Mouse (Mus musculus): ENCODE measurements around the gene Serpinf1. TPM values are rescaled to one million over a fixed set of nuclear protein-coding genes. Genes with fewer than 3 reads are reported as not detected.

Serpinf1 gene
- total and polyA plus RNA-seq, 2 experiments from 2014 or later, result 34.3 to 92.0 TPM

DNA sequence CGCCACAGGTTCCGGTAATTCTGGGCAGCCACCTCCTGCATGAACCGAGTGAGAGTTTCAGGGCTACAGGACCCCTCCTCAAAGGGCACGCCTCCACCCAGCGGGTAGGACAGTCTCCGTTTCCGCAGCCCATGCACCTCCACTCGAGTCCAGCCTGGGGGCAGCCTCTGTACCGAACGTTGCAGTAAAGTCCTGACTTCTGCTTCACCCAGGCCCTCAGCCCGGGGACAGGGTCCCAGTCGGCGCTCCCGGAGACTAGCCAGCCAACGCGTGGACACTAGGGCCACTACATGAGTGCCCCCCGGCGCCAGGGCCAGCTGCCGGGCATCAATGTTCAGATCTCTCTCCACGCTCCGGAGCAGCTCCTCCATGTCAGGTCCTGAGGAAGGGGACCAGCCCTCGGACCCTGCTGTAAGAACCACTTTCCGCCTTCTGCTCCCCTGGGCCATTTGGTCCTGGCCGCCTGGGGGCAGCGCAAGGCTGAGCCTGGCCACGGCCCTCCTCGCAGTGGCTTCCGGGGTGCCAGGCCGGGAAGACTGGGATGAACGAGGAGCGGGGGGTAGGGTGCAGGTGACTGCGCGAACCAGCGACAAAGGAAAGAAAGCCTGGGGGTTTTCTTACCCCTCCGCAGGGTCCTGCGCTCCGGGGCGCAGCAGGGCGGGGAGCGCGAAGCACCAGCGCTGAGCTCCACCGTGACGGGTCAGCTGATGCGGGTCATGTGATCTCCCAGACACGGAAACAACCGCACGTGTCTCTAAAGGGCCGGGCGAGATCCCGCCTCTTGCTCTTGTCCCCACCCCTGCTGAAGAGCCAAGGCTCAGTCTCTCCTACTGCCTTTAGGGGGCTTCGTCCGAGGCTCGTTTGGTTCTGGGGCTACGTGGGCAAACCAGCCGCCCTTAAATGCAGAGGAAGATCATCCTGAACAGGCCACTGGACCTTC is 31.8 kb upstream of the Serpinf1 start, which contains the start of gene Wdr81:
Gene Wdr81 (minus strand): TSS at position 727 of the 940 bp plus-strand sequence.
- TF ChIP-seq CTCF (IDR thresholded peaks at IDR 0.05), result peak; percentile 51
- peak within 1 kb of the TSS; percentile 75 for H3K9ac ChIP-seq (replicated peaks; ENCODE audit: low read length, poor library complexity, severe bottlenecking)

DNA sequence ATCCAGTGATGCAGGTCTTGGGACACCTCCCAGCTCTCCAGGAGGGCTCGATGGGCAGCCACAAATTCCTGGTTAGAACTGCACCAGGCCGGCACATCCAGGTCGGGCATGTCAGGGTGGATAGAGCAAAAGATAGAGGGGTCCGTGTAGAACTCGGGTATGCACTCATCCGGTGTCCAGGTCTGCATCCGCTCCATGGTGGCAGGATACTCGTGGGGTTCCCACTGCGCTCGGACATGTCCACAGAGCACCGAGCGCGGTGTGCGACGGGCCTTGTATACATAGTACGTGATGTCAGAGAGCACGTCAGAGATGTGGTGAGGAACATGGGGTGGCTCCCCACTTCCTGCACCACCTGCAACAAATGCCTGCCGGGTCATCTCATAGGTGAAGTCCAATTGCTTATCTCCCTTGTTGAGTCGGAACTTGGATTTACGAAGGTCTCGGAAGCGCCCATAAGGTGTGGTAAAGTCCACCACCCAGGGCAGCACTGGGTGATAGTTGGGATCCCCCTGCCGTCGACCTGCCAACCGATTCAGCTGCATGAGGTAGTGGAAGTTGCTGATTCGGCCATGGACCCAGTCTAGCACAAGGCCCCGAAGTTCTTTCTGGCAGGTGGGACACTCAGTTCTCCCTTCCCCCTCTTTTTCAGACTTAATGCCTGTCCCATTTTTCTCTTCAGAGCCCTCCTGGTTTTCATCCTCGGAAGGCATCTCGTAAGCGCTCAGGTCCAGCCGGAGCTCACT is 30.5 kb upstream of the Serpinf1 start:
- Histone ChIP-seq H3K9me3 (ENCODE audit: low read length) (no peaks in the 10 kb centered on the region), H3K4me1 (ENCODE audit: insufficient read depth, low read length) (peaks cover 13% of the 10 kb centered on the region; the same call in 1 of the 2 replicates), H3K9ac (replicated peaks; ENCODE audit: low read length, poor library complexity, severe bottlenecking) (no peak overlapping the region), H3K36me3 (ENCODE audit: insufficient read depth, low read length) (peaks cover 14% of the 10 kb centered on the region), H3K27ac (ENCODE audit: low read depth, low read length) (no peak overlapping the region), H3K4me2 (ENCODE audit: low read depth, low read length, poor library complexity, severe bottlenecking) (peak overlapping the region; percentile 100; the same call in 1 of the 2 replicates), H3K27me3 (ENCODE audit: insufficient read depth, low read length) (no peaks in the 10 kb centered on the region), H3K4me3 (ENCODE audit: low read depth, low read length) (peak overlapping the region; percentile 73; the same call in 1 of the 2 replicates)
- no peak for DNase-seq (ENCODE audit: low spot score)
- ATAC-seq (ENCODE audit: low FRiP score), result no peak
- WGBS, result 94% methylated on average over 31 of the region's 31 CpGs
- no peak for TF ChIP-seq CTCF (IDR thresholded peaks at IDR 0.05)

More for the DNA sequence above, 31.8 kb upstream of the Serpinf1 start, which contains the start of gene Wdr81:
- H3K27me3 ChIP-seq (ENCODE audit: insufficient read depth, low read length), result no peaks in the 10 kb centered on the region
- peak; percentile 91 for ATAC-seq (ENCODE audit: low FRiP score)
- H3K9me3 ChIP-seq (ENCODE audit: low read length), result no peaks in the 10 kb centered on the region
- peaks cover 13% of the 10 kb centered on the region; the same call in 1 of the 2 replicates for H3K4me1 ChIP-seq (ENCODE audit: insufficient read depth, low read length)
- peak within 1 kb of the TSS; percentile 73 for H3K4me3 ChIP-seq (ENCODE audit: low read depth, low read length)
- peak within 1 kb of the TSS; percentile 34 for H3K27ac ChIP-seq (ENCODE audit: low read depth, low read length)
- peaks cover 4% of the 10 kb centered on the region for H3K36me3 ChIP-seq (ENCODE audit: insufficient read depth, low read length)
- 3% methylated on average over 54 of the region's 56 CpGs for WGBS
- DNase-seq (ENCODE audit: low spot score), result peak; percentile 94
- H3K4me2 ChIP-seq (ENCODE audit: low read depth, low read length, poor library complexity, severe bottlenecking), result peak within 1 kb of the TSS; percentile 100

DNA sequence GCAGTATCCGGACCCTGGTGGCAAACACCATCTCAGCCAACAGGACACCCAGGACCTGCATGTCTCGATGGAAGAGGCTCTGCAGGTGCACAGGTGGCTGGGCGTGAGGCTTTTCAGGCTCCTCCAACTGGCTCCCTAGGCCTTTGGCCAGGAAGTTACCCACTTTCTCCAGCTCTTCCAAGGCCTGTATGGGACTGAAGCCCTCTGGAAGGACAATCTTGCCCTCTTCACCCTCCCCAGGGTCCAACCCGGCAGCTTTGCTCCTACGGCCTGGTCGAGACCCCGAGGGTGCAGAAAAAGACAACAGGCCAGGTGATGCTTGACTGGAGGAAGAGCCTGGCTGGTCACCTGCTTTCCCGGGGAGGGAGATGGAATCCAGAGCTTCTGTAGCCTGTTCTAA is 29.6 kb upstream of the Serpinf1 start:
- ATAC-seq (ENCODE audit: low FRiP score) (no peak), DNase-seq (ENCODE audit: low spot score) (no peak)
- TF ChIP-seq CTCF (IDR thresholded peaks at IDR 0.05), result no peak

DNA sequence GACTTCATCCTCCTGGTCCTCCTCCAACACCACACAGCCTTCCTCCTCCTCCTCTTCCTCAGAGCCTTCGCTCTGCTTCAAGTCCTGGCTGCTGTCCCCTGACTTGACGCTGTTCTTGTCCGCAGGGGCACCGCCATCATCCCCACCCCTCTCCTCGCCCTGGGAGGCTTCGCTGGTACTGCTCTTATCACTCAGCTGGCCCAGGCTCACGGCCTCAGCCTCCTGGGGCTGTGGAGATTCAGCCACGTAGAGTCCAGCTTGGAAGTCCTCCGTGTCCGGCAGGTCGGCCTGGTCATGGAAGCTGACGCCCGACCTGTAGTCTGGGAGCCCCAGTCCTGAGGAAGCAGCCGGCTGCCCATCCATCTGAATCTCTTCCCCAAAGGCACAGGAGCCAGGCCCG is 28.4 kb upstream of the Serpinf1 start:
- Histone ChIP-seq H3K9ac (replicated peaks; ENCODE audit: low read length, poor library complexity, severe bottlenecking) (no peak overlapping the region), H3K4me3 (ENCODE audit: low read depth, low read length) (no peak overlapping the region), H3K27ac (ENCODE audit: low read depth, low read length) (no peak overlapping the region), H3K27me3 (ENCODE audit: insufficient read depth, low read length) (no peaks in the 10 kb centered on the region), H3K9me3 (ENCODE audit: low read length) (no peaks in the 10 kb centered on the region), H3K4me2 (ENCODE audit: low read depth, low read length, poor library complexity, severe bottlenecking) (no peak overlapping the region), H3K4me1 (ENCODE audit: insufficient read depth, low read length) (peaks cover 13% of the 10 kb centered on the region; the same call in 1 of the 2 replicates), H3K36me3 (ENCODE audit: insufficient read depth, low read length) (peaks cover 27% of the 10 kb centered on the region)
- 88% methylated on average over 15 of the region's 15 CpGs for WGBS
- TF ChIP-seq CTCF (IDR thresholded peaks at IDR 0.05), result no peak
- no peak for ATAC-seq (ENCODE audit: low FRiP score)
- DNase-seq (ENCODE audit: low spot score), result no peak

More for the DNA sequence above, 29.6 kb upstream of the Serpinf1 start:
- 93% methylated on average over 8 of the region's 8 CpGs for WGBS
- Histone ChIP-seq H3K9ac (replicated peaks; ENCODE audit: low read length, poor library complexity, severe bottlenecking) (no peak overlapping the region), H3K4me3 (ENCODE audit: low read depth, low read length) (no peak overlapping the region), H3K27ac (ENCODE audit: low read depth, low read length) (no peak overlapping the region), H3K36me3 (ENCODE audit: insufficient read depth, low read length) (peaks cover 22% of the 10 kb centered on the region), H3K4me1 (ENCODE audit: insufficient read depth, low read length) (peaks cover 13% of the 10 kb centered on the region; the same call in 1 of the 2 replicates), H3K4me2 (ENCODE audit: low read depth, low read length, poor library complexity, severe bottlenecking) (no peak overlapping the region), H3K9me3 (ENCODE audit: low read length) (no peaks in the 10 kb centered on the region), H3K27me3 (ENCODE audit: insufficient read depth, low read length) (no peaks in the 10 kb centered on the region)

DNA sequence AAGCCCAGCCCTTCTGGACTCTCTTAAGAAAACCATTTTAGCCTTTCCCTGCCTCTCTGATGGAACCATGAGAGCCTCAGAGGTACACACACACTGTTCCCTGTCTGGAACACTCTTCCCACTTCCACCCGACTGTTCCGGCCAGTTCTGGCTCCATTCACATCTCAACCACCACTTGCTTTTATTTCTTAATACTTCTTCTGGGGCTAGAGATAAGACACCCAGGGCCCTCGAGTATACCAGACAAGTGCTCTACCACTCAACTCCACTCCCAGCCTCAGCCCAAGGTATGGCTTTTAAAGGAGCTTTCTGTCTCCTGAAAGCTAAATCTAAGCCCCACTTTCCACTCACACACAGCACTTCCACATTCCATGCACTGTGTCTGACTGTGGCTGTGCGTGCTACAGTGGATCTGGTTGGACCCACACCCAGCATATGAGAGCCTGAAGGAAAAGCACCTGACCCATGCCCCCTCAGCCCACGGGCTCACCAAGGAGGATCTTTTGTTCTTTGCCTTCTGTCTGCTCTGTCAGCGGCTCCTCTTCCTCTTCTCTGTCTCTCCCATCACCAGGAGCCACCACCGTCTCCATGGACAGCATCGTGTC is 27.9 kb upstream of the Serpinf1 start:
- Histone ChIP-seq H3K4me1 (ENCODE audit: insufficient read depth, low read length) (peaks cover 13% of the 10 kb centered on the region; the same call in 1 of the 2 replicates), H3K4me2 (ENCODE audit: low read depth, low read length, poor library complexity, severe bottlenecking) (no peak overlapping the region), H3K36me3 (ENCODE audit: insufficient read depth, low read length) (peaks cover 30% of the 10 kb centered on the region), H3K9me3 (ENCODE audit: low read length) (no peaks in the 10 kb centered on the region), H3K27me3 (ENCODE audit: insufficient read depth, low read length) (no peaks in the 10 kb centered on the region), H3K27ac (ENCODE audit: low read depth, low read length) (no peak overlapping the region), H3K4me3 (ENCODE audit: low read depth, low read length) (no peak overlapping the region), H3K9ac (replicated peaks; ENCODE audit: low read length, poor library complexity, severe bottlenecking) (no peak overlapping the region)
- DNase-seq (ENCODE audit: low spot score), result no peak
- 87% methylated on average over 8 of the region's 8 CpGs for WGBS
- no peak for ATAC-seq (ENCODE audit: low FRiP score)
- TF ChIP-seq CTCF (IDR thresholded peaks at IDR 0.05), result no peak
